Mouse (Mus musculus): ENCODE measurements around the gene Adra2c.
A peak's percentile ranks its signal among the peaks of the same experiment; 100 is the strongest.

Adra2c gene

DNA sequence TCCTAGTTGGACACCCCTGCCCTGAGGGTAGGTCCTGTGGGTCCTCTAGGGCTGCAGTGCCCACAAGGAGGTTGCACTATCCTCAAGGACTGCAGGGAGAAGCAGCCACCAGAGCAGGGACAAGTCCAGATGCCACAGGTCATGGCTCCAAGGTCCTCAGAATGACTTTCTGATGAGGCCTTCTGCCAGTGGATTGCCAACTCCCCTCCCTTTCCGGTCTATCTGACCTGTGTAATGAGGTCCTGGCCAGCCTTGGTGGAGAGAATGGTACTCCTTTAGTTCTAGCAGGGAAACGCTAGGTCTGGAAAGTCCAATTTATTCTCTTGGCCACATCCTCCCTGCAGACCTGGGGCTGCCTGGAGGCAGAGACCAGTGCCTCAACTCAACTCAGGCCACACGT, at the start of gene Adra2c:
Gene Adra2c (plus strand): TSS at position 301 of the 400 bp plus-strand sequence.
- no peak for DNase-seq (ENCODE audit: low spot score)

DNA sequence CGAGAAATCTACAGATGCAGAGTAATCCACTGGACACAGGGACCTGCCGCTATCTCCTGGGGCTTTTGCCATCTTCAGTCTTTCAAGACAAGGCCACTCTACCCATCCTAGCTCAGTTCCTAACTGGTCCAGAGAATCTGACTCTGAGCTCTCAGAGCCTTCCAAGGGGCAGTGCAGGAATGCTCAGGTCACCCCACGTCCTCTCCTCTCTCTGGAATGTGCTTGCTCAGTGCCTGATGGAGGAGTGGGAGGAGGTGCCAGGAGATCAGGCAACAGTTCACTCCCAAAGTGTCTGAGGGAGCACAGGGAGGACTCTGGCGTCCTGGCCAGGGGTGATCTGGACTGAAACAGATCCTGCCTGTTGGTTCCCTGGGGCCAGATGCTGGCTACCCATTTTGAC, 45.0 kb upstream of the Adra2c start:
- DNase-seq (ENCODE audit: low spot score) = no peak

DNA sequence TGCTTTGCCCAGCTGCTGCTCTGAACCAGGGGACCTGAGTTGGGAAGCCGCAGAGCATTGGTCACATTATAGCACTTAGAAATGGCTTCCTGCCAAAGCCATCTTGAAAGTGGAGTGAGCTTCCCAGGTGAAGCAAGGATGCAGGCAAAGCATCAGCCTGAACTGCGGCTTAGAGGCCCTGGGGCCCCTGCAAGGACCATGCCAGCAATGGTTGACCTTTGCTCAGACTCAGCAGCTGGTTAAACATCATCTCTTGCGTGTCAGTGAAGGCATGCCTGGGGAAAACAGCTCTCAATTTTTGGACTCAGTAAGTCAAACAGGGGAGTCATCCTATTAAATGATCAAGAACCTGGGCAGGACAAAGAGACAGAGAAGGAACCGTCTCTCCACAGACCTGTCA, 40.4 kb upstream of the Adra2c start:
- DNase-seq (ENCODE audit: low spot score) = no peak

DNA sequence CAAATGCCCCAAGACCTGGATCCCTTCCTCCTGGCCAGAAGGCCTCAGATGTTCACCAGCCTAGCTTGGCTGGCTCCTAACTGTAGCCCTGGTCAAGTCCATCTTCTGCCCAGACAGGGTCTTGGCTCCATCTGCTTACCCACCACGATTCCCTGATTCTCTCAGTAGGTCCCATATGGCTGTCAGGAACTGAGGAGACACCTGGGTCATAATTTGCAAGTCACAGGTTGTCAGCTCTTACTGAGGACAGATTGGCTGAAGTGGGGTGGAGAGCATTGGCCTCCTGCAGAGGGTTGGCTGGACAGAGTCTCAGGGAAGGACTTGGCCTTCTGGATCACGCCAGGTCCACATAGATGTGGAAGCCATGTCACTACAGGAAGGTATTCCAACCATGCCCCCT, 39.5 kb upstream of the Adra2c start:
- no peak for DNase-seq (ENCODE audit: low spot score)

DNA sequence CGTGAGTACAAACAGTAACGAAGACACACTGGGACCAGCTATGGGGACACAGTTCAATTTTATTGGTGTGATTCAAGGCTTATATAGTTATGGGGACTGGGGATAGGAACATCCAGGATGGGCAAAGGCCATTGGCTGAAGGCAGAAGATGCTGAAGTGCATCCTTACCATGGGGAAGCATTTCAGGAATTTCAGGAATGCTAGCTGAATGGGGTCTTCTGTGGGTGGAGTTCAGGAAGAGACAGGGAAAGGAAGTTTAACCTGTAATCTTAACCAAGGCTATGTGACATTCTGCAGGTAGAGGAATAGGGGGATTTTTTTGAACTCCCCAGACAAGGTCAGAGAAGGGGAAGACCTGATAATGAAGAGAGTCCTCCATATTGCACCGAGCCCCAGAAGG, 36.6 kb upstream of the Adra2c start:
- no peak for DNase-seq (ENCODE audit: low spot score)

DNA sequence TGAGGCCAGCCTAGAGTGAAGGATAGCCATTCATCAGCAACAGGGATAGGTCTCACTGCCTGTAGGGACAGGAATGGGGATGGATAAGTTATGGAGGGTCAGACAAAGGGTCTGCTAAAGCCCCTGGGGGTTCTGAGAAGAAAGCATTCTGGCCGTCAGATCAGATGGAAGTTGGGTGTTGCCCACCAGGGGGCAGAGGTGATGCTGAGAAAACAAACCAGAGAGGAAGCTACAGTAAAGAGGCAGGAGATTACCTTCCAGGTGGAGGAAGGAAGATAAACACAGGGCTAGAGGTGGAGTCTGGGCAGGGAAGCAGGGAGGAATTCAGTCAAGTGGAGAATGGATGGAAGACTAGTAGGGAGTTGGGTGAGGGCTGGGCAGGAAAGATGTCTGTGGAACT, 33.9 kb upstream of the Adra2c start:
- DNase-seq (ENCODE audit: low spot score) = peak; percentile 56

DNA sequence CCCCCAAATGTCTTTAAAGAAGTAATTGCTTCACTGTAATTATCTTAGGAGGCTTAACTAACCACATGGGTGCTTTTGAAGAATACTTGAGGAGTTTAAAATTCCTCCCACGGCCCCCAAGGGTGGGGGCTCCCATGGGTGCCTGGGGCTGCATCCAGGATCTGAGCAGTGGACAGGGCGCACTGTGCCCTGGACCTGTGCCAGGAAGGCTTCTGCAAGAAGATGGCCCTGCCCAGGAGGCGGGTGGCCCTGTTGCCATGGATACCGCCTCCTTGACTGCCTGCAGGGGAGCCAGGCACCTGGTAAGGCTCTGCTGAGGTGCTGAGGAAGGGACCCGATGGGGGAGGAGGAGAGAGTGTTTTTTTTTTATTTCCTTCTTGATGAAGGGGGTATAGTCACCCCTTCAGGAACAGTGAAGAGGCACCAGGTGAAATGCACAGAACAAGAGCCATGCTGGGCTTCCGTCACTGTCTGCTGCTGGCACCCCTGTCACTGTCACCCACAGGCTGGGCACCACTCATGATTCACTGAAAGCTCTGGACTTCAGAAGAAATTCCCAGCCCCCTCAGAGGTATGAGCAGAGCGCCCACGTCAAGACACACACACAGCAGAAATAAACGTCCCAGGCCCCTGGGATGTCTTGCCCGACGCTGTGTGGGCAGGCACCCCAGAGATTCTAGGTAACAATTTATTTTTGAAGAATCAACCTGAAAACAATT, 32.4 kb upstream of the Adra2c start:
- DNase-seq (ENCODE audit: low spot score) = no peak

DNA sequence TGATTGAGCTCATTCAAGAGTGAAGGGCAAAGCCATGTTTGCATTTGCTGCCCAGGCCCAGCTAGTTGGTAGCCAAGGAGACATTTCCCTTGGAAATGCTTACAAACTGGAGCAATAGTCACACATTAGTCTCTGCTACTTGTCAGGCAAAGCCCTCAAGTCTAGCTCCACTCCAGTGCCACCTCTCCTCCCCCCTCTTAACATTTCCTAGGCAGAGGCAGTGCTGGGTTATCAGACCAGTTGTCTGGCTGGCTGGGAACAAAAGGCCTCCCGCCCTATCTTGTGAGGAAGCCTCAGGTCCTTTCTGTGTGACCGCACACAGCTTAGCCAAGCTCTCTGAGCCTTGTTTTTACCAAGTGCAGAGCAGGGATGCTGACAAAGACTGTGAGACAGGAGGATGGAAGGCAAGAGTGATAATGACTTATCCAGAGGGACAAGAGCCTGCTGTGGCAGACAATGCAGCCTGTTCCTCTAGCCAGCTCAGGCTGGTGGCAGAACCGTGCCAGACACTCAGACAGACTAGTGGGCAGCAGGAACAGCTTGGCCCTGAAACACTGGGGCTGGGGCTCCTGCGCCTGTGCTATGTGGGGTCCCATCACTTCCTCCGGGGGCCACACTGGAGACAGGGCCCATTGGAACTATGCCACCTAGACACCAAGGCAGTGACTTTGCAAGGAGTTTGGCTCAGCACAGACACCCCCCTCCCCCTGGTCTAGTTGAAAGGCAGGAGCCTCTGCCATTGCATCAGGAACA, 23.0 kb upstream of the Adra2c start:
- no peak for DNase-seq (ENCODE audit: low spot score)

DNA sequence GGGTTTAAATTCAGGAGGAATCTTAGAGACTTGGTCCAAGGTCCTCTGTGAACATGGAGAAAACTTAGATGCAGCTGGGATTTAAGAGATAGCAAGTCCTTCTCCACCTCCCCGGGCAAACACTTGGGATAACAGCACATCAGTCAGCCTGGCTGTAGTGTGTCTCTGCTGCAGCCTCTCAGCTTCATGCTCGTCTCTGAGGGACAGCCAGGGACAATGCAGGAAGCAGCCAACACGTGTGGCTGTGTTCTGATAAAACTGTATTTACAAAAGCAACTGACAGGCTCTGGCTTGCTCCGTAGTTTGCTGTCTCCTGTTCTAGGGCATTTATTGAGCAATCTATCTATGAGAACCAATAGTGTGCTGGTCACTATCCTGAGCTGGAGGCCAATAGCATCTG, 14.4 kb upstream of the Adra2c start:
- DNase-seq (ENCODE audit: low spot score) = no peak

DNA sequence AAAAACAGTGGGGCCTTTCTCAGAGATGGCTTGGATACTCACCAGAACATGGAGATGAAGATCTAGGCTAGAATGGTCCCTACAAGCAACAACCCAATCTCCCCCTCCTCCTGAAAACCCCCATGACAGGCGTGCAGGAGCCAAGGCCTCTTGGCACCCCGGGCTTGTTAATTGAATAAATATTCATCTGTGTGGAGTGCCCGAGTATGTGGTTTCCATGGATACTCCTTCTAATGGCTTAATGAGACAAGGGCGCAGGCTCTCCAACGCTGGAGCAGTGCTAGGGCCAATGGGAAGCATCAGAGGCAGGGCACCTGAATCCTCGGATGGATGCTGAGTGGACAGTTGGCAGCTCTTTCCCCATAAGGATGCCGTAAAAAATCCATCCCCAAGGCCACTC, 10.6 kb upstream of the Adra2c start:
- DNase-seq (ENCODE audit: low spot score) = no peak

DNA sequence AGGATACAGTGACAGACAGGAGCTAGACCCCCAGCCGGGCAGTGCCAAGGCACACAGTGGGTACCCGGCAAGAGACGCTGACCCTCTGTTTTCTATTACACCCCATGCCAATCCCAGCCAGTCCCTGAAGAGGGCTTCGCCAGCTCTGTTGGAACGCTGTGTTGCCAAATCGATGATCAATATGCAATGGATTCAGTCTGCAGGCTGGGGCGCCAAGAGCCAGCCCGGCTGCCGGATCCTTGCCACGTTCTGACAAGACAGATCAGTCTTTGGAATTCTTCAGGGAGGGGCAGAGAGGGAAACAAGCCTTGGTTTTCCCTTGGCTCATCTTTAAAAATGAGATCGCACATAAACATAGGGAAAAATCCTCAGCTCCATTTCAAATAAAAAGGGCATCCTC, 2.8 kb upstream of the Adra2c start:
- no peak for DNase-seq (ENCODE audit: low spot score)

DNA sequence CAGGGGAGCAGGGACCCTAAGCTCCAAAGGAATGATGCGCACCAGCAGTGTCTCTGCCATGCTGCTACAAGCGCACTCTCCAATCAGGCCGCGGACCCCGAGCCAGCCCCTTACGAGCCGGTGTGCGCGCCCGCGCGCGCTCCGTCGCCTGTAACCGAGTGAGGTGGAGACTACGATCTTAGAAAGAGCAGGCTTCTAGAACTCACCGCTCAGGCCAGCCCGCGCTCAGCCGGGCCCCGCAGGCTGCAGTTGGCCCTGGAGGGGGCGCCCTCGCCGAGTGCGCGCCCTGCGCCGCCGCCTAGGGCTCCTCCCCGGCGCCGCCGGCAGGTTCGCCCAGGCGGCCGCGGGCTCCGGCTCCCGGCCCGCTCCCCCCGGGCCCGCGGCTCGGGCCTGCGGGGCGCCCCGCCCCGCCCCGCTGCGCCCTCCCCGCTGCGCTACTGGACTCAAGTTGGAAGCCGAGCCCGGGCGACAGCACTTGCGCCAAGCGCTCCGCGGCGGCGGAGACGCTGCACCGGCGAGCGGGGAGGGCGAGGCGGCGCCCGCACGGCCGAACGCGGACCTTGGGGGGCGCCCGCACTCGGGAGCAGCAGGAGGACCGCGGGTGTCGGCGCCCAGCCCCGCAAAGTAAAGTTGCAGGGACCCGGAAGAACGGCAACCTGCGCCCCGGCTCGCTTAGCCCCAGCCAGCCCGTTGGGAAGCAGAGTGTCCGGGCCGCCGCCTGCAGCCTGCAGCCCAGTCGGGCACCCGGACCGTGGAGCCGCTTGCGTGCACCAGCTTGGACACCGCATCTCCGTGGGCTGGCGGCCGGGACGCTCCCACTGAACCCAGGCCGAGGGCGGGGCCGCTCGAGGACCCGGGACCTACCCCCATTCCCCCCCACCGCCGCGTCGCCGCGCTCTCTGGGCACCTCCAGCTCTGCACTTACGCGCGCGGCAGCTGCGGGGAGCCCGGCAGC, 899 bp downstream of the Adra2c start:
- peak; percentile 59 for DNase-seq (ENCODE audit: low spot score)

DNA sequence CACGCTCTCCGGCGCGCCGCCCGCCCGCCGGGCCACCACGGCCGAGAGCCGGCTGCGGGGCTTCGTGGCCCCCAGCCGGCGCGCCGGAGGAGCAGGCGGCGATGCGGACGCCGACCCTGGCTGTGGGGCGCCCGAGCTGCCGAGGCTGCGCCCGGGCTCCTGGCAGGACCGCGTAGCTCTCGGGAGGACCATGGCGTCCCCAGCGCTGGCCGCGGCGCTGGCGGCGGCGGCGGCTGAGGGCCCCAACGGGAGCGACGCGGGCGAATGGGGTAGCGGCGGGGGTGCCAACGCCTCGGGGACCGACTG, 1.5 kb downstream of the Adra2c start:
- DNase-seq (ENCODE audit: low spot score) = peak; percentile 22

DNA sequence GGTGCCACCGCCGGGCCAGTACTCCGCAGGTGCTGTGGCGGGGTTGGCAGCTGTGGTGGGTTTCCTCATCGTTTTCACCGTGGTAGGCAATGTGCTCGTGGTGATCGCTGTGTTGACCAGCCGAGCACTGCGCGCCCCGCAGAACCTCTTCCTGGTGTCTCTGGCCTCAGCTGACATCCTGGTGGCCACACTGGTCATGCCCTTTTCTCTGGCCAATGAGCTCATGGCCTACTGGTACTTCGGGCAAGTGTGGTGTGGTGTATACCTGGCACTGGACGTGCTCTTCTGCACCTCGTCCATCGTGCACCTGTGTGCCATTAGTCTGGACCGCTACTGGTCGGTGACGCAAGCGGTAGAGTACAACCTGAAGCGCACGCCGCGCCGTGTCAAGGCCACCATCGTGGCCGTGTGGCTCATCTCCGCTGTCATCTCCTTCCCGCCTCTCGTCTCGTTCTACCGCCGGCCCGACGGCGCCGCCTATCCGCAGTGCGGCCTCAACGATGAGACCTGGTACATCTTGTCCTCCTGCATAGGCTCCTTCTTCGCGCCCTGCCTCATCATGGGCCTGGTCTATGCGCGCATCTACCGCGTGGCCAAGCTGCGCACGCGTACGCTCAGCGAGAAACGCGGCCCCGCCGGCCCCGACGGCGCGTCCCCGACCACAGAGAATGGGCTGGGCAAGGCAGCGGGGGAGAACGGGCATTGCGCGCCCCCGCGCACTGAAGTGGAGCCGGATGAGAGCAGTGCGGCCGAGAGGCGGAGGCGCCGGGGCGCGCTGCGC, 2.1 kb downstream of the Adra2c start:
- DNase-seq (ENCODE audit: low spot score) = peak; percentile 18

DNA sequence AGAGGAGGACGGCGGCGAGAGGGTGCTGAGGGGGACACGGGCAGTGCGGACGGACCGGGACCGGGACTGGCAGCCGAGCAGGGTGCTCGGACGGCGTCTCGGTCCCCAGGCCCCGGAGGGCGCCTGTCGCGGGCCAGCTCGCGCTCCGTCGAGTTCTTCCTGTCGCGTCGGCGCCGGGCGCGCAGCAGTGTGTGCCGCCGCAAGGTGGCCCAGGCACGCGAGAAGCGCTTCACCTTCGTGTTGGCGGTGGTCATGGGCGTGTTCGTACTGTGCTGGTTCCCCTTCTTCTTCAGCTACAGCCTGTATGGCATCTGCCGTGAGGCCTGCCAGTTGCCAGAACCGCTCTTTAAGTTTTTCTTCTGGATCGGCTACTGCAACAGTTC, 2.7 kb downstream of the Adra2c start:
- DNase-seq (ENCODE audit: low spot score) = no peak

DNA sequence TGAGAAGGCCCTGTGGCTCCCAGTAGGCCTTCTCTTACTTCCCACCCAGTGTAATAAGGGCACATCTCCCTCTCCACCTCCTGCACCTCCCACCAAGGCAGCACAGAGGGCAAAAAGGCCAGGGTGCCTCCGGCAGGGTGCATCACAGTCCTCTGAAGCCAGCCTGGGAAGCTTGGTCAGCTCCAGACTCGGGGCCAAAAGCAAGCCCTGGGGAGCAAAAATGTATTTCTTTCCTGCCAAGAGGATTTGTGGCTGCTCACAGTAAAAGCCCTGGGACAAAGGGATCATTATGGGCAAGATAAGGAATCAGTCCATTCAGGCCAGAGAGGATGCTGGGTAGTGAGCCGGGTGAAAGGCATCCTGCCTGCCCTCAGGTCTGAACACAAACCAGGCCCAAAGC, 7.2 kb downstream of the Adra2c start:
- no peak for DNase-seq (ENCODE audit: low spot score)

DNA sequence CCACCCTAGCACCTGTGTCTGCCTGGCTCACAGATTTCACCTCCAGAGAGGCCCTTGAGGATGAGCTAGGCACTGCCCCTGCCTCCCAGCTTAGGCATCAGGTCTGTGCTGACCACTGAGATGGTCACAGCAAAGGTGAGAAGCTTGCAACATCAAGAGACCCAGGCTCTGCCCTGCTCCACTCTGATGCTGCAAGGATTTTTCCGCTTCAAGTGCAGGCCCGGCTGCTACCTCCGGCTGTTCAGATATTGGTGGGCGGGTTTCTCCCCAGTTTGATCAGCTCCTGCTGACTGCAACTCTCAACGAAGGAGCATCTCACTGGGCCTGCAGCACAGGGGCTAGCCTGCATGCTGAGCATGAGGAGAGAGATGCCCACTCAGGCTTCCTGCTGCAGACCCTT, 8.1 kb downstream of the Adra2c start:
- no peak for DNase-seq (ENCODE audit: low spot score)

DNA sequence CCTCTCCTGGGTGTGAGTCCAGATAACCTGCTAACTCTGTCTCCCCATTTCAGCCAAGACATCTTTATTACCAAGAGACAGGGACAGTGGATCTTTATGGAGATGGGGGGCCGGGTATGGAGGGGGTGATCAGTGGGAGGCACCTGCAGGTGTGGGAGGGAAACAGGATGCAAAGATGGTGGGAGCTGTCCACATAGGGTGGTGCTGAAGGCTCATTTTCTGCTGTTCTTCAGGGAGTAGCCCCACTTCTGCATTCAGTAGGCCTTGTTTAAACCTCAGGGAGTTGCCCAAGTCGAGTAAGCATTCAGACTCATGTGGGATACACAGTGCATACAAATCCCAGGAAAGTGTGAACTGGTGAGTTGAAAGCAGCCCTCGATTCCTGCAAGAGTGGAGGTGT, 21.5 kb downstream of the Adra2c start:
- peak; percentile 55 for DNase-seq (ENCODE audit: low spot score)

DNA sequence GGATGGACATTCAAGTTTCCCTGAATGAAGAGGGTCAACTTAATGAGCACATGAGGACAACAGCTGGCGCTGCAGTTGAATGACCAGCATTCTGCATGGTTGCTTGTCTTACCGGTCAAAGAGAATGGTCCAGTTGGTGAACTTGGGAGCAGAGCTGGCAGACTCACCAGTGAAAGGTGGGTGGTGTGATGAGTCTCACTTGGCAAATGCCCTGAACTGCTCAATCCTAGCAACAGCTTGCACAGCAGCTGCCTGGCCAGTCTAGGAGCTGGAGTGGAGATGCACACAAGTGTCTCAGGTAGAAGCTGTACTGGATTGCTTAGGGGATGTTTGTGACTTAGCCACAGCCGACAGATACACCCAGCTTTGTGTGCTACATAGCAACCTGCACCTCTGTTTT, 26.1 kb downstream of the Adra2c start:
- no peak for DNase-seq (ENCODE audit: low spot score)

DNA sequence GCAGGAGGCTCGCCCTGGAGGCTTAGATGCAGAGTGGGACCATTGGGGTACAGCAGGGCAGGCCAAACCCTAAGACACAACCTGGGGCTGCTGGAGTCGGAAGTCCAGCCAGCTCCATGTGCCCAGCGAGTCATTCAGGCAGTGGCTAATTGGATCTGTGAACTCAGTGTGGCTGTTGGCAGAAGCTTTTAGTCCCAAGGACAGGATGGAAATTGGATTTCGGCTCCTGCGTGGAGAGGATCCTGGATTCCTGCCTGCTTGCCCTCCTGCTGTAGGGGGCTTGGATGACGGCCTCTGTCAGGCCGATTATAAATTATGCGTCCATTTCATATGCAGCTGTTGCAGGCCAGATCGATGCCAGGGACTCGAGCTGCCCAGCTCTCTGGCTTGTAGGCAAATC, 27.2 kb downstream of the Adra2c start:
- peak; percentile 17 for DNase-seq (ENCODE audit: low spot score)

DNA sequence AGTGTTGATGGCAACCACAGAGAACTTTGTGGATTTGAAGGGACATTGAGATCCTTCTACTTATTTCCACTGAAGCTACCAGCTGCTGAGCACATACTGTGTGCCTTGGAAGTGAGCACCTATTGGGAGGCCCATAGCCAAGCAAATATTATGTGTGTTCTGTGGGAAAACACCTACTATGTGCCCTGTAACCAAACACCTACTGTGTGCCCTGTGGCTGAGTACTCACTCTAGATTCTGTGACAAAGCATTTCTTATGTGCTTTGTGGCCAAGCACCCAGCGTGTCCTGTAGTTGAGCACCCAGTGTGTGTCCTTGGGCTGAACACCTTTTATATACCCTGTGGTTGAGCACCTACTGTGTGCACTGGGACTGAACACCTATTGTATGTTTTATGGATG, 28.6 kb downstream of the Adra2c start:
- DNase-seq (ENCODE audit: low spot score) = no peak

DNA sequence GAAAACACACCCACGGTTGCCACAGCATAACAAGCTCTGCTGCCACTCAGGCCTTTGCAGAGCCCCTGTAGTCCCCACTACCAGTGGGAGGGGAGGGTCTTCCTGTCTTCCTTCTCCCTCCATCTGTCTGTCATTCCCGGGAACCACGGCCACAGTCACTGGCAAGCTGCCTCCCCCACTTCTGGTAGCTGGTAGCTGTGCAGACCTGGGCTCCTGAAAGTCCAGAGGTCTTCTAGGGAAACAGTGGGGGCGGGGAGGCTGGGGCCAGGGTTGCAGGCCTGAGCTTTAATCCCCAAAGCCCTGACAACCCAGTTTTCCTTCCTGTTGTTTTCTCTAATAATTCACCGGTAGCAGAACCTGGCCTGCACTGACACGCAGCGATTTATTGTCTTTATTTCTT, 31.7 kb downstream of the Adra2c start:
- DNase-seq (ENCODE audit: low spot score) = no peak
